Mouse (Mus musculus): Measurements from ENCODE around the gene Eml5.

- TF ChIP-seq POLR2A (IDR thresholded peaks at IDR 0.05; ENCODE audit: low read depth, low read length): no peak
- peak; percentile 86 for TF ChIP-seq CTCF (conservative IDR thresholded peaks at IDR 0.05; ENCODE audit: insufficient read depth, insufficient read length, low read depth, low read length)
These were observed 50.5 kb downstream of the Eml5 start for GRCm38 (mm10) chr12:98850767-98851166.

Data from kidney, adult 2 months (tissue).